Mouse (Mus musculus): ENCODE measurements at regions not wholly inside any gene's neighbourhood (a gene's known extent, or its start where the extent isn't known, plus 50 kb on each side); places are given as distances from the start of the nearest gene placed in this dataset.
"Not testable (repeated sequence)": the region's sequence is repeated elsewhere in the genome, so short reads cannot be mapped to it uniquely, and the experiment has no call there.

- DNase-seq: no peak
These were observed 498.6 kb upstream of the Acvr2a start for GRCm38 (mm10) chr2:48315306-48315705.

GRCm38 (mm10) chr2:48316180-48316889 lies 497.6 kb upstream of the Acvr2a start:
- no peak for DNase-seq

DNA sequence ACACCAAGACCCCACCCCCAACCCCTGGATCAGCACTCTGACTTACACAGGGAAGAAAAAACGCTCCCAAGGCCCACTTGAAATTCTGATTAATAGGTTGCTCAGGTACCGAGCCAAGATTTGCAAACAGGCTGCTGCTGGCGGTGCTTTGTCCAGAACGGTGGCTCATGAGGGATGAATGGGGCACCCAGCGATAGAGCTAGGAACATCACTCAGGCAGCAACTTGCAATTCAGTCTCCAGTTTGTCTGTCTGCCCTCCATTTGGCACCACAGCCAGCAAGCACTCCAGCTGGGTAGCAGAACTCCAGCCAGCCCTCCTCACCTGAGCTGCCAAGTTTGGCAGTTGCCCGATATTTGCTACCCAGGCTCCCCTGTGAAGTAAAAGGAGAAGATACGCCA lies 496.1 kb upstream of the Acvr2a start:
- DNase-seq: no peak

DNA sequence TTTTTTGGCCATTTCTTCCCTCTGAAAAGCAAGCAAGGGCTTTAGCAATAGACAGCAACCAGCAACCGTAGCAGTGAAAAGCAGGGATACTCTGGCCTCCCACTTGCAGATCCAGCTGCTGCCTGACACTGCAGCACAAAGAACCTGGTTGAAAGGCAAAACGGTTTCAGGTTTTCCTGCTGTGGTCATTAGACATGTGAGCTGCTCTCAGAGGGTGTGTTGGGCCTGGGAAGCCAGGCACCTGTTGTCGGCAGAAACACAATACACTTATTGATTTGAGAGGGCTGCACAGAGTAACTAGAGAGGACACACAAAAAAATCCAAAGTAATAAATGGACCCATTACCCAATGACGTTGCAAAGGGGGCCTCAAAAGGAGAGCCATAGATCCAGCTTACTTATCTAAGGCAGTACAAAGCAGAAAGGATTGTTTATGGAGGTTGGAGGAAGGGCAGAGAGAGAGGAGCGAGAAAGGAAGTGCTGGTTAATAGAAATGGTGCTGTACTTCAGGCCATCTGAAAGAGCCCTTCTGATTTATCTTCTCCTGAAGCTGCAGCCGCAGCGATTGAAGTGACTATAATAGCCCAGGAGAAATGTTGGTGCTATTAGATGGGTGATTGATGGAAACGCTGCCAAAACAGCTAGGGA lies 495.4 kb upstream of the Acvr2a start:
- no peak for DNase-seq

GRCm38 (mm10) chr2:48321471-48321870 lies 492.4 kb upstream of the Acvr2a start:
- no peak for DNase-seq

DNA sequence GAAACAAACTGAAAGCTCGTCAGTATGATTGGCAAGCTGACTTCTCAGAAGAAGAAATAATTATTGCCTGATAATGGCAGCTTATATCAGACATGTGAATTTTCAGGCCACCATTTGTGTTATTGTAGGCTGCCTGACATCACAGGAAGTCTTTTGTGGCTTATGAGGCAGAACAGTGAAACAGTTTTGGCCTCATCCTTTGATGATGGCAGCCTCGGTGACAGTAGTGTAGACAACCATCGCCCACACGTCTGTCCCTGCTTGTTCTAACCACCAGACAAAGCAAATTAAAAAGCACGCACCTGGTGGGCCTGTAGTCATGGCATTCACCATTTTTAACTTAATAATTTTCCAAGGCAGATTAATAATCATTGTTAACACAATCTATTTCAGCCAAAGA lies 491.6 kb upstream of the Acvr2a start:
- DNase-seq: no peak

- DNase-seq: no peak
These were observed 485.7 kb upstream of the Acvr2a start for GRCm38 (mm10) chr2:48328204-48328603.

DNA sequence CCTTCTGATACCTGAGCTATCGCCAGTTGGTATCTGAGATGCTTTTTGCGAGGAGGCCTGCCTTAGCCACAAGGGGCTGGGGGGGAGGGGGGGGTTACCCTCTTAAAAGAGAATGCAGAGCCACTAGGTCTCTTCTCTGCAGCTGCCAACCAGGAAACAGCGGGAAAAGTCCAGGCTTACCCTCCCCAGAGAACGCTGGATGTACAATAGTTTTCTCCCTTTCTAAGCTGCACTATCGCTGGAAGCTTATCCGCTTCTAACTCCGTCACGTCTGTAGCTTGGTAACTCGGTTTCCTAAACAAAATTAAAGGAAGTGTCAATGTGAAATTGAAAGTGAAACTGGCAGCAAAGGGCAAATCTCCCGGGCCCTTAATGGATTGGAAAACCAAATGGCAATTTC lies 481.1 kb upstream of the Acvr2a start:
- no peak for DNase-seq

GRCm38 (mm10) chr2:48348021-48348420 lies 465.9 kb upstream of the Acvr2a start:
- DNase-seq: no peak

DNA sequence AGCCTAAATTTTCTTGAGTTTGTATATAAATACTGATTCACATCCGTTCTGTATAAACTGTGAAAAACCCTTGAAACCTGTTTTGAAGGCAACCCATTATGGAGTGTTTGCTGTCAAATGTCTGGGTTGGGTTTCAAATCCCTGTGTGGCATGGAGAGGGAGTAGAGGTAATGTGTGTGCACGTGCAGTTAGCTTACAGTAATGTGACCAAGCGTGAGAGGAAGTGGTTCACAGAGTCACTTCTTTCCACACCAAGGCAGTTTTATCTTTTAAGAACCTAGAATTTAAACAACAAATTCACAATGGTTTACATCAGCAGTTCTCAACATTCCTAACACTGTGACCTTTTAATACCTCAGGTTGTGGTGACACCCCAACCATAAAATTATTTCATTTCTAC lies 464.1 kb upstream of the Acvr2a start:
- DNase-seq: no peak

DNA sequence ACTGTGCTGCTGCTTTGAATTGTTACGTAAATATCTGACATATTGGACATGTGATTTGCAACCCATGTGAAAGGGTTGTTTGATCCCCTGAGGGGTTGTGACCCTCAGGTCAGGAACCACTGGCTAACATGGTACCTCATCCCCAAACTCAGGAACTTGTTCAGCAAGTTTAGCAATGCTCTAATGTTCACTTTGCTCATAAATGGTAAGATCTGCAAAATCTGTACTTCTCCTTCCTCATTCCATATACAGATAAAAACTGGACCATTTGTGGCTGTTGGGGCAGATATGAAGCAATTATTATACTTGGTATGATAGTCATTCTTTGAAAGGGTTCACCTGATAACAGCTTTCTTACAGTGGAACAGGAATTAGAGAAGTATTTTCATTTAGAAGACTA lies 463.7 kb upstream of the Acvr2a start:
- DNase-seq: no peak

- not testable (repeated sequence) for DNase-seq
These were observed 442.3 kb upstream of the Acvr2a start for GRCm38 (mm10) chr2:48371572-48371971.

DNA sequence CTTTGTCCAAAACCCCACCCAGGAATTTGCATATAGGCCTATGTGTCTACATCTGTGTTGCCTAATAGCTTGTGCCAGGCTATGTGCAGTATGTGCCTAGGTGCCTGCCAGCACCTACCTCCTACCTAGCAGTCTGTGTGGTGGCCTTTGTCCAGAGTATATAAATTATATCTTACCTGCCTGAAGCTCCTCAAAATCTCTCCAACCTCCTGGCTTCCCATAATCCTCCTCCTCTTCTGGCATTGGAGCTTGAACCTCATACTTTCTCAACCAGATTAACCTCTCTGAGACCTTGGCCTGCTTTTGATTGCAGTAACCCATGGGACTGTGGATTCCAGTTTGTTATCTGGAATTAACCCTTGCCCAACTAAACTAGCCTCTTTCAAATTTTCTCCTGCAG lies 440.8 kb upstream of the Acvr2a start:
- DNase-seq: no peak

- no peak for DNase-seq
These were observed 439.6 kb upstream of the Acvr2a start for GRCm38 (mm10) chr2:48374302-48374701.

GRCm38 (mm10) chr2:48378160-48378559 lies 435.7 kb upstream of the Acvr2a start:
- DNase-seq: no peak

DNA sequence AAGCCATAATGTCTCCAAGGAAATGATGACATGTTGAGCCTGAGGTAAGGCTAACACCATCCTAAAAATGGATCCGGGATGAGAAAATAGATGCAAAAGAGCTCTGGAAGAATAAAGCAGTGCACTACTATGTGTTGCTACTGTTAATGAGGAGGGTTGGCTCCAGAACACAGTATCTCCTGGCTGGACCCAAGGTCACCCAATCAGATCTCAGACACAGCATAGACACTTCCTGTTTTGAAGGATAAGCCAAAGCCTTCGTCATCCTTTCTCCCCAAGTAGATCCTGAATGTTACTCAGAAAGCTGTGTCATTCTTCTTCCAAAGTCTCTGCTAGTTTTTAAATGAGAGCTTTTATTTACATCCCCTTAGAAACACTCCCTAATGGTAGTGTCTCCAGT lies 435.2 kb upstream of the Acvr2a start:
- no peak for DNase-seq

GRCm38 (mm10) chr2:48380140-48380539 lies 433.8 kb upstream of the Acvr2a start:
- no peak for DNase-seq

GRCm38 (mm10) chr2:48380786-48381185 lies 433.1 kb upstream of the Acvr2a start:
- DNase-seq: no peak

- DNase-seq: no peak
These were observed 432.3 kb upstream of the Acvr2a start for GRCm38 (mm10) chr2:48381481-48382075.

DNA sequence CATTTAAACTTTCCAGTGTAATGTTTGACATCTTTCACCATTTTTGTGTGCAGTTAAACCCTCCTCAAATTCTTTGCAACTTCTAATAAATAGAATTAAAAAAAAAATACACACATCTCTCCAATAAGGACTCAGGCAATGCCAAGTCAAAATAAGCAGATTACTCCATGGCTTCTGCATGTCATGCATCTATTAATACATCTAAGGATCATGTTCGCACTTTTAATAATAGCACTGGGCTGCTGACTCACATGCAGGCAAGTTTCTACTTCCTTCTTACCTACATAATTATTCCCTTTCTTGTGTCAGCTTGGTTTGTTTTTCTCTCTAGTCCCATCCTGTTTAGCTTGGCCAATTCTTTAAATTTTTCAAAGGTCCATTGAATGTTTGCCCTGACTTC lies 415.4 kb upstream of the Acvr2a start:
- no peak for DNase-seq

- DNase-seq: no peak
These were observed 414.7 kb upstream of the Acvr2a start for GRCm38 (mm10) chr2:48399191-48399590.

DNA sequence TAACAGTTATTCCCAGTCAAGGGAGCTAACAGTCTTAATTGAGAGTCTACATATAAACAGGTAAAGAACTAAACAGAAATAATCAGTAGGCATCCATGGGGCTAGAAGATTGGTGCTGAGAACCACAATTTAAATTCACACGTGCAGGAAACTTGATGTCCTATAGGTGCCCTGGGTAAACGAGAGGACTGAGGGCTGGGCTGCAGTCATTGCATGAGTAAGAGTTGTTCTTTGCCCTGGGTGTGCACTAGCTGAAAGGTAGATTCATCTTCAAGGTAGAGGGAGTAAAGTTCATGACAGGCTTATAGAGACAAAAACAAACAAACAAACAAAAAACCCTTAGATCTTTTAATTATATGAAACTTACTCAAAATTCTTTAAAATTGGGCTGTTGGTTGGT lies 411.1 kb upstream of the Acvr2a start:
- DNase-seq: no peak

GRCm38 (mm10) chr2:48404460-48404859 lies 409.4 kb upstream of the Acvr2a start:
- no peak for DNase-seq

- DNase-seq: no peak
These were observed 406.0 kb upstream of the Acvr2a start for GRCm38 (mm10) chr2:48407876-48408275.

All from layer of hippocampus, postnatal 36 days (tissue).